Mouse (Mus musculus) embryonic facial prominence, embryonic 14.5 days (tissue): Measurements from ENCODE around the gene Wipf2. TPM values are rescaled to one million over a fixed set of nuclear protein-coding genes. Genes with fewer than 3 reads are reported as not detected.
"Not testable (repeated sequence)": the region's sequence is repeated elsewhere in the genome, so short reads cannot be mapped to it uniquely, and the experiment has no call there.

ENCODE experiments used
- ATAC-seq: fragments of 200-750 bp; cut with Nextera tagmentation; 2 replicates; pipeline ENCODE4 v1.8.0; 2017; ENCODE audit warnings: low read depth, moderate number of reproducible peaks, moderate TSS enrichment
- DNase-seq: peaks from one replicate; pipeline ENCODE4 v3.0.0-alpha.2; 2015; ENCODE audit warnings: low spot score
- H3K27ac ChIP-seq: fragments of 300-500 bp; sonication (generic); replicated peaks from 2 replicates; pipeline ENCODE4 v1.5.1; 2014; ENCODE audit warnings: low read depth, mild to moderate bottlenecking, low read length, moderate library complexity
- H3K27me3 ChIP-seq: fragments of 300-500 bp; sonication (generic); replicated peaks from 2 replicates; pipeline ENCODE4 v1.6.1; 2014; ENCODE audit warnings: low read length; ENCODE audit not compliant: control insufficient read depth, insufficient read depth
- H3K36me3 ChIP-seq: fragments of 300-500 bp; sonication (generic); 2 replicates; pipeline ENCODE4 v1.6.1; 2014; ENCODE audit warnings: low read length, mixed read lengths; ENCODE audit not compliant: control insufficient read depth, insufficient read depth
- H3K4me1 ChIP-seq: fragments of 300-500 bp; sonication (generic); 2 replicates; pipeline ENCODE4 v1.6.1; 2014; ENCODE audit warnings: antibody characterized with exemption, low read length; ENCODE audit not compliant: control insufficient read depth, insufficient read depth
- H3K4me2 ChIP-seq: fragments of 300-500 bp; sonication (generic); 2 replicates; pipeline ENCODE4 v1.6.1; 2014; ENCODE audit warnings: low read depth, mild to moderate bottlenecking, low read length, moderate library complexity, mixed read lengths
- H3K4me3 ChIP-seq: fragments of 300-500 bp; sonication (generic); 2 replicates; pipeline ENCODE4 v1.5.1; 2014; ENCODE audit warnings: low read depth, mild to moderate bottlenecking, low read length
- H3K9ac ChIP-seq: fragments of 300-500 bp; sonication (generic); 2 replicates; pipeline ENCODE4 v1.6.1; 2014; ENCODE audit warnings: low read depth, mild to moderate bottlenecking, low read length, moderate library complexity, mixed read lengths
- H3K9me3 ChIP-seq: fragments of 300-500 bp; sonication (generic); 2 replicates; pipeline ENCODE4 v1.6.1; 2016; ENCODE audit warnings: low read length; ENCODE audit not compliant: control insufficient read depth
- WGBS: fragments of 180-500 bp; shearing (Covaris S2); extraction: QIAGEN DNeasy Blood & Tissue Kit; methylation state at CpG from one replicate; pipeline ENCODE4 v1.1.7; 2014; 5-methylcytosine and 5-hydroxymethylcytosine counted together
- polyA plus RNA-seq: library from polyadenylated mRNA; unstranded; fragments of >200 nt; fragmentation: Nextera tagmentation; extraction: Ambion mirVana; gene quantifications from 2 replicates; pipeline ENCODE4 v1.2.1, GENCODE M21; 2014

The Wipf2 gene
- polyA plus RNA-seq, 1 experiment from 2014 or later = 4.3 TPM

- 64% methylated on average over 9 of the region's 9 CpGs for WGBS
- peaks cover 44% of the 10 kb centered on the region for H3K36me3 ChIP-seq
- no peak for ATAC-seq
Measured at GRCm38 (mm10) chr11:98918231-98918630, 54.8 kb downstream of the Wipf2 start.

DNA sequence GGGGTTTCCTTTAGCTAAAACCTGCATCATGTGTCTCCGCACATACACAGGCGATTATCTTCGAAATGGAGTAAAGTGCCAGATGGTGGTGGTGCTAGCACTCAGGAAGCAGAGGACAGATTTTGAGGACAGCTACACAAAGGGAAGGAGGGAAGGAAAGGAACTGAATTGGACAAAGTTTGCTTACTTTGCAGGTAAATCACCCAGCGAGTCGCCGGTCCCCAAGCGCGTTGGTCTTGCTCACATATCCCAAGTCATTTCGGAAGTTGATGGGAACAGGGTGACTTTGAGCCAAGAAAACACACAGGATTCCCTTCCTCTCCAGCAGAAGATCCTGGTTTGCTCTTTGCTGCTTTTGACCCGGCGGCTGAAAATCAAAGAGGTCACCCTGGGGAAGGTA is 55.6 kb downstream of the Wipf2 start:
- H3K4me3 ChIP-seq = no peak overlapping the region
- no peak overlapping the region for H3K9ac ChIP-seq
- H3K4me2 ChIP-seq = no peak overlapping the region
- no peaks in the 10 kb centered on the region for H3K9me3 ChIP-seq
- peaks cover 43% of the 10 kb centered on the region for H3K36me3 ChIP-seq
- DNase-seq (no peak), ATAC-seq (no peak)
- 93% methylated on average over 11 of the region's 11 CpGs for WGBS
- no peaks in the 10 kb centered on the region for H3K27me3 ChIP-seq
- H3K4me1 ChIP-seq = peaks cover 12% of the 10 kb centered on the region
- no peak overlapping the region for H3K27ac ChIP-seq

More at GRCm38 (mm10) chr11:98918231-98918630, 54.8 kb downstream of the Wipf2 start:
- H3K27me3 ChIP-seq = no peaks in the 10 kb centered on the region
- H3K4me3 ChIP-seq = no peak overlapping the region
- no peaks in the 10 kb centered on the region for H3K9me3 ChIP-seq
- peak; percentile 34 for DNase-seq
- 0 out of 2 replicates have a peak overlapping the region, but pooled peaks have one; percentile 1 for H3K27ac ChIP-seq
- H3K4me1 ChIP-seq = peaks cover 5% of the 10 kb centered on the region; the same call in 1 of the 2 replicates
- no peak overlapping the region for H3K4me2 ChIP-seq
- 0 out of 2 replicates have a peak overlapping the region, but pooled peaks have one; percentile 14 for H3K9ac ChIP-seq

DNA sequence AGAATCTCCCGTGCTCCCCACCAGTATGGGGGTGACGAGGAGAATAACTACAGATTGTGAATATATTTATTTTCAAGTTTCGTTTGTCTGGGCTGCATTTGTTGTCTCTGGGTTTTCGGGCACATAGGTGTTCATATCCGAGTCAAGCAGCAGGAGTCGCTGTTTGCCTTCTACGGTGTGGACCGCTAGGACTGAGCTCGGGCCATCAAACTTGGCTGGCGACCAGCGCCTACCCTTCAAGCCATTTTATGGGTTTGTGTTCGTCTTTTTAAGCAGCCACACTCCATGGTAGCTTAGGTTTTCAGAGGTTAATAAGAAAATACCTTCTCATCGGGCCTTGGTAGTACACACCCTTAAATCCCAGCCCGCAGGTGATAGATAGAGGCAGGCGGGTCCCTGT is 58.4 kb downstream of the Wipf2 start:
- not testable (repeated sequence) for H3K4me3 ChIP-seq, ATAC-seq, H3K9me3 ChIP-seq, H3K9ac ChIP-seq, H3K27me3 ChIP-seq, H3K4me2 ChIP-seq
- DNase-seq = peak; percentile 83
- H3K36me3 ChIP-seq = peaks cover 24% of the 10 kb centered on the region
- 36% methylated on average over 15 of the region's 15 CpGs for WGBS
- H3K27ac ChIP-seq = peak overlapping the region; percentile 92; the same call in 1 of the 2 replicates
- H3K4me1 ChIP-seq = peaks cover 39% of the 10 kb centered on the region

GRCm38 (mm10) chr11:98922307-98922706 is 58.9 kb downstream of the Wipf2 start:
- ATAC-seq, H3K9me3 ChIP-seq, H3K27me3 ChIP-seq, H3K4me3 ChIP-seq: not testable (repeated sequence)
- peaks cover 43% of the 10 kb centered on the region for H3K4me1 ChIP-seq
- peak overlapping the region; percentile 34; the same call in 1 of the 2 replicates for H3K9ac ChIP-seq
- peaks cover 19% of the 10 kb centered on the region for H3K36me3 ChIP-seq
- H3K4me2 ChIP-seq = peak overlapping the region; percentile 40
- peak overlapping the region; percentile 92 for H3K27ac ChIP-seq
- DNase-seq = peak; percentile 74
- 13% methylated on average over 10 of the region's 10 CpGs for whole genome bisulfite sequencing

- 16% methylated on average over 16 of the region's 16 CpGs for WGBS
- ATAC-seq (peak; percentile 73), DNase-seq (peak; percentile 95)
- H3K27me3 ChIP-seq, H3K4me3 ChIP-seq, H3K9me3 ChIP-seq: not testable (repeated sequence)
- peaks cover 19% of the 10 kb centered on the region for H3K36me3 ChIP-seq
- H3K9ac ChIP-seq = peak overlapping the region; percentile 34; the same call in 1 of the 2 replicates
- peaks cover 50% of the 10 kb centered on the region for H3K4me1 ChIP-seq
- H3K27ac ChIP-seq = peak overlapping the region; percentile 92
- peak overlapping the region; percentile 40 for H3K4me2 ChIP-seq
Measured at GRCm38 (mm10) chr11:98922851-98923711, 59.6 kb downstream of the Wipf2 start.

DNA sequence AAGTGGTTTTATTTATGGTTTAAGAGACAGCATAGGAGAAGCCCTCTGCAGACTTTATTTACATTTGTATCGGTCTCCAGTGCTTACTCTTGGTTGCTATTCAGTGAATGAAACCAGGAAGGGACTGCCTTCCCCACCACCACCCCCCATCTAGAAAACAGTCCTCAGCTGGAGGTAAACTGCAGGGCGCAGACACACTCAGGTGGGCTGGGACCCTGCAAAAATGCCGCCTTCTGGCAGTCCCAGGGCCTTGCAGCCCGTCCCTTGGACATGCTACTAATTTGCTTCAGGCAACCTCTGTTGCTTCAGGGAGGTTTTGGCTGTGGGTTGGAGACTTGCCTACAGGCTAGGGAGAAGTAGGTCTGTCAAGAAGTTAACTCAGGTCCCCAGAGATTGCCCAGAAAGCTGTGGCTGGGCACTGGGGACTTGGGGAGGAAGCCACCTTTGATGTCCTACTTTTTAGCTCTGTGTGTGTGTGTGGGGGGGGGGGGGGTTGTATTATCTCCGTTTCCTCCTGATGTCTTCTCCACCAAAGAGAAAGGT is 61.3 kb downstream of the Wipf2 start:
- H3K4me1 ChIP-seq = peaks cover 66% of the 10 kb centered on the region
- ATAC-seq = no peak
- 34% methylated on average over 5 of the region's 5 CpGs for WGBS
- H3K27ac ChIP-seq = peak overlapping the region; percentile 92
- peaks cover 8% of the 10 kb centered on the region for H3K36me3 ChIP-seq
- H3K27me3 ChIP-seq = no peaks in the 10 kb centered on the region
- no peak overlapping the region for H3K9ac ChIP-seq
- H3K9me3 ChIP-seq = no peaks in the 10 kb centered on the region
- DNase-seq = no peak
- peak overlapping the region; percentile 49 for H3K4me2 ChIP-seq
- no peak overlapping the region for H3K4me3 ChIP-seq

GRCm38 (mm10) chr11:98925265-98925721 is 61.9 kb downstream of the Wipf2 start:
- H3K9ac ChIP-seq = no peak overlapping the region
- DNase-seq = peak; percentile 97

GRCm38 (mm10) chr11:98925868-98926311 is 62.5 kb downstream of the Wipf2 start:
- Histone ChIP-seq H3K27me3 (no peaks in the 10 kb centered on the region), H3K9ac (peak overlapping the region; percentile 30; the same call in 1 of the 2 replicates), H3K4me1 (peaks cover 78% of the 10 kb centered on the region), H3K4me2 (peak overlapping the region; percentile 49), H3K9me3 (no peaks in the 10 kb centered on the region), H3K4me3 (peak overlapping the region; percentile 8; the same call in 1 of the 2 replicates), H3K27ac (peak overlapping the region; percentile 92), H3K36me3 (peaks cover under 1% of the 10 kb centered on the region; the same call in 1 of the 2 replicates)
- DNase-seq = peak; percentile 94
- 2% methylated on average over 10 of the region's 12 CpGs for WGBS
- peak; percentile 41 for ATAC-seq

More at GRCm38 (mm10) chr11:98925265-98925721, 61.9 kb downstream of the Wipf2 start:
- H3K36me3 ChIP-seq = peaks cover 5% of the 10 kb centered on the region; the same call in 1 of the 2 replicates
- no peaks in the 10 kb centered on the region for H3K27me3 ChIP-seq
- H3K4me1 ChIP-seq = peaks cover 72% of the 10 kb centered on the region
- H3K4me3 ChIP-seq = peak overlapping the region; percentile 8; the same call in 1 of the 2 replicates
- H3K27ac ChIP-seq = peak overlapping the region; percentile 92
- H3K4me2 ChIP-seq = peak overlapping the region; percentile 49
- WGBS = 4% methylated on average over 10 of the region's 10 CpGs
- ATAC-seq = peak; percentile 23; the same call in 1 of the 2 replicates
- no peaks in the 10 kb centered on the region for H3K9me3 ChIP-seq
